Mouse (Mus musculus): ENCODE results near the gene Sigmar1.

GRCm38 (mm10) chr4:41761680-41762079, 5.7 kb upstream of the Sigmar1 start:
- TF ChIP-seq CTCF (IDR thresholded peaks at IDR 0.05; ENCODE audit: control insufficient read depth, insufficient read depth, insufficient replicate concordance, low read depth, low read length) (no peak), POLR2A (IDR thresholded peaks at IDR 0.05; ENCODE audit: control insufficient read depth, low read depth, low read length) (no peak)

Measured in testis, adult 2 months (tissue).